Mouse (Mus musculus) liver, postnatal 0 days (tissue): ENCODE data around the gene Onecut3.

Experiments
- CTCF ChIP-seq: sonication (generic); IDR thresholded peaks from 2 replicates; pipeline ENCODE4 v1.5.1; 2016; ENCODE audit warnings: antibody characterized with exemption, low read depth
- EP300 ChIP-seq: IDR thresholded peaks from 2 replicates; pipeline ENCODE4 v1.6.1; 2016; ENCODE audit warnings: antibody characterized with exemption, low read depth, mild to moderate bottlenecking

DNA sequence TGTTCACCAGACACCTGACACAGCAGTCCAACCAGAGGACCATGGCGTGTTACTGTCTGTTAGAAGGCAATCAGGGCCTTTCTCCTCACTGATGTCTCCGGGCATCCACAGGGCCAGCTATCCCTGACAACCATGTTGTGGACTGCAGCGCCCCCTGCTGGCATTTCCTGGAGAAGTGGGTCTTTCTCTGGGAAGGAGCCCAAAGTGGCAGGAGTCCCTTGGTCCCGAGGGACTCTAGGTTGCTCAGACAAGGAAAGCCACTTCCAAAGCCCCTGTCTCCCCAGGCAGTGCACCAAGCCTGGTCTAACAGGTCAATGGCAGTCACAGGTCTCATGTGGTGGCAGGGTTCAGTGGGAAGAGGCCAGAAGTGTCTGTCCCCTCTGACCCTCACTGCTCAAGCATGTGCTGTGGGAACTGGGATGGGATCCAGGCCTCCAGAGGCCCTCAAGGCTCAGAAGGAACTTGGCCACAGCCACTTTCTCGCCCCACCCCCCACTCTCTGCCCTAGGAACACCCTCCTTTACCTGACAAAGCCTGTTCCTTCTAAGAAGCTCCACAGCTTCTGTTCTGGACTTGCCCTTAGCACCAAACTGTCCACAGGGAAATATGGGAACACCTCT, 62.8 kb downstream of the Onecut3 start:
- TF ChIP-seq CTCF (peak; percentile 93), EP300 (no peak)
